Mouse (Mus musculus) kidney, embryonic 16.5 days (tissue): ENCODE data around the gene Pno1. TPM values are rescaled to one million over a fixed set of nuclear protein-coding genes. Genes with fewer than 3 reads are reported as not detected.
A peak's percentile ranks its signal among the peaks of the same experiment; 100 is the strongest.
"Not testable (repeated sequence)": the region's sequence is repeated elsewhere in the genome, so short reads cannot be mapped to it uniquely, and the experiment has no call there.

ENCODE experiments used
- ATAC-seq: fragments of 200-750 bp; cut with Nextera tagmentation; 2 replicates; pipeline ENCODE4 v1.8.0; 2017; ENCODE audit warnings: moderate TSS enrichment; ENCODE audit not compliant: low FRiP score, low TSS enrichment
- H3K27ac ChIP-seq: fragments of 300-500 bp; sonication (generic); 2 replicates; pipeline ENCODE4 v1.5.1; 2014; ENCODE audit warnings: low read length
- H3K27me3 ChIP-seq: fragments of 300-500 bp; sonication (generic); 2 replicates; pipeline ENCODE4 v1.6.1; 2014; ENCODE audit warnings: low read length, control low read depth, mixed read lengths; ENCODE audit not compliant: insufficient read depth
- H3K36me3 ChIP-seq: fragments of 300-500 bp; sonication (generic); 2 replicates; pipeline ENCODE4 v1.6.1; 2014; ENCODE audit warnings: low read length, control low read depth, mixed read lengths; ENCODE audit not compliant: insufficient read depth
- H3K4me1 ChIP-seq: fragments of 300-500 bp; sonication (generic); 2 replicates; pipeline ENCODE4 v1.6.1; 2014; ENCODE audit warnings: low read length, control low read depth, mixed read lengths; ENCODE audit not compliant: insufficient read depth
- H3K4me2 ChIP-seq: fragments of 300-500 bp; sonication (generic); replicated peaks from 2 replicates; pipeline ENCODE4 v1.6.1; 2014; ENCODE audit warnings: low read depth, low read length
- H3K4me3 ChIP-seq: fragments of 300-500 bp; sonication (generic); 2 replicates; pipeline ENCODE4 v1.5.1; 2014; ENCODE audit warnings: mild to moderate bottlenecking, low read length
- H3K9ac ChIP-seq: fragments of 300-500 bp; sonication (generic); replicated peaks from 2 replicates; pipeline ENCODE4 v1.6.1; 2014; ENCODE audit warnings: low read length
- H3K9me3 ChIP-seq: fragments of 300-500 bp; sonication (generic); 2 replicates; pipeline ENCODE4 v1.6.1; 2016; ENCODE audit warnings: low read length, control low read depth
- WGBS: fragments of 180-500 bp; shearing (Covaris S2); extraction: QIAGEN DNeasy Blood & Tissue Kit; methylation state at CpG from one replicate; pipeline ENCODE4 v1.1.7; 2014; 5-methylcytosine and 5-hydroxymethylcytosine counted together
- polyA plus RNA-seq: library from polyadenylated mRNA; unstranded; fragments of >200 nt; fragmentation: Nextera tagmentation; extraction: Ambion mirVana; gene quantifications from 2 replicates; pipeline ENCODE4 v1.2.1, GENCODE M21; 2015

Pno1 gene
- polyA plus RNA-seq, result 65.7 and 68.4 TPM in 2 replicates

- Histone ChIP-seq H3K27me3 (no peaks in the 10 kb centered on the region), H3K4me1 (peaks cover 22% of the 10 kb centered on the region), H3K9ac (peak within 1 kb of the TSS; percentile 78), H3K4me3 (peak within 1 kb of the TSS; percentile 99), H3K4me2 (peak within 1 kb of the TSS; percentile 71), H3K9me3 (no peaks in the 10 kb centered on the region), H3K27ac (peak within 1 kb of the TSS; percentile 88), H3K36me3 (peaks cover 8% of the 10 kb centered on the region)
- ATAC-seq, result peak; percentile 99
- under 1% methylated on average over 65 of the region's 65 CpGs for WGBS
Observed at GRCm38 (mm10) chr11:17211258-17212140, at the start of gene Pno1. Gene Pno1 (minus strand): TSS chr11:17211568.

GRCm38 (mm10) chr11:17257861-17258260, 46.5 kb upstream of the Pno1 start:
- Histone ChIP-seq H3K36me3 (no peaks in the 10 kb centered on the region), H3K9ac (peak overlapping the region; percentile 81), H3K27me3 (no peaks in the 10 kb centered on the region), H3K4me3 (peak overlapping the region; percentile 63), H3K4me2 (peak overlapping the region; percentile 77), H3K9me3 (no peaks in the 10 kb centered on the region), H3K27ac (peak overlapping the region; percentile 76), H3K4me1 (peaks cover 10% of the 10 kb centered on the region; the same call in 1 of the 2 replicates)
- 0% methylated on average over 17 of the region's 17 CpGs for WGBS
- ATAC-seq, result peak; percentile 37; the same call in 1 of the 2 replicates

GRCm38 (mm10) chr11:17257443-17257842, 46.1 kb upstream of the Pno1 start, which contains the start of gene C1d:
Gene C1d (plus strand): TSS chr11:17257579.
- Histone ChIP-seq H3K4me3 (peak within 1 kb of the TSS; percentile 63), H3K27ac (peak within 1 kb of the TSS; percentile 76), H3K4me1 (peaks cover 10% of the 10 kb centered on the region; the same call in 1 of the 2 replicates), H3K36me3 (no peaks in the 10 kb centered on the region), H3K9me3 (no peaks in the 10 kb centered on the region), H3K4me2 (peak within 1 kb of the TSS; percentile 77), H3K27me3 (no peaks in the 10 kb centered on the region), H3K9ac (peak within 1 kb of the TSS; percentile 81)
- under 1% methylated on average over 33 of the region's 33 CpGs for WGBS
- peak; percentile 95 for ATAC-seq

DNA sequence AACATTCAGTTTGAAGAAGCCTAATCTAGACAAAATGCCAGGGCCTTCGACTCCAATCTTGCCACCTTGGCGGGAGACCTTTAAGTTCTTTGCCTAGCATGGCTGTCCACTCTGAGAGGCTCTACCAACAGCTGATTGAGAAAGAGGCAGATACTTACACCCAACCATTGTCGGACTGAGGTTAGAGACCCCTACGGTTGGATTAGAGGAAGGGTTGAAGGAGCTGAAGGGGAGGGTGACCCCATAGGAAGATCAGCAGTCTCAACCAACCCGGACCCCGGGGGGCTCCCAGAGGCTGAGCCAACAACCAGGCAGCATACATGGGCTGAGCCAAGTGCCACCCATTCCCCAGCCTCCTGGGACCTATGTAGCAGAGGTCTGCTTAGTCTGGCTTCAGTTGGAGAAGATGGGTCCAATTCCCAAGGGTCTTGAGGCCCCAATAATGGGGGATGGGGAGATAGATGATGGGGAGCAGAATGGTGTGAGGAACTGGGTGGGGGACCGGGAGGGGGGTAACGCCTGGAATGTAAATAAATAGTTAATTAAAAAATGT, 45.5 kb upstream of the Pno1 start:
- 60% methylated on average over 8 of the region's 8 CpGs for WGBS
- peak; percentile 79 for ATAC-seq
- Histone ChIP-seq H3K4me3 (peak overlapping the region; percentile 63), H3K9me3 (no peaks in the 10 kb centered on the region), H3K27me3 (no peaks in the 10 kb centered on the region), H3K27ac (no peak overlapping the region), H3K36me3 (no peaks in the 10 kb centered on the region), H3K4me2 (peak overlapping the region; percentile 77), H3K4me1 (peaks cover 10% of the 10 kb centered on the region; the same call in 1 of the 2 replicates), H3K9ac (peak overlapping the region; percentile 81)

DNA sequence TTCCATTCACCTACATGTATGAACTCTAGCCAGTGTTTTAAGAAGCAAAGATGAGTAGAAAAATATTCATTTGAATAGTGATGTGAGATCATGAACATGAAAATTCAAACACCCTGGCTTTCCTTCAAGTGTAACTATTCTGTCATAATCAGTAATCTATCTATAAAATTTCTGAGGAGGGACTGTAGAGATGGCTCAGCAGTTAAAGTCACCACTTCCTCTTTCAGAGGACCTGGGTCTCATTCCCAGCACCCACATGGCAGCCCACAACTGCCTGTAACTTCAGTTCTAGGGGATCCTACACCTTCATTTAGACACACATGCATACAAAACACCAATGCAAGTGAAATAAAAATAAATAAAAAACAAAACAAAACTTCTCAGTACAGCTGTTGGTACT, 37.3 kb upstream of the Pno1 start:
- no peak overlapping the region for H3K4me2 ChIP-seq
- H3K4me3 ChIP-seq, result no peak overlapping the region
- no peaks in the 10 kb centered on the region for H3K4me1 ChIP-seq
- H3K27me3 ChIP-seq, result no peaks in the 10 kb centered on the region
- no peak overlapping the region for H3K9ac ChIP-seq
- H3K36me3 ChIP-seq, result no peaks in the 10 kb centered on the region
- ATAC-seq, result no peak
- H3K27ac ChIP-seq, result no peak overlapping the region
- H3K9me3 ChIP-seq, result no peaks in the 10 kb centered on the region

DNA sequence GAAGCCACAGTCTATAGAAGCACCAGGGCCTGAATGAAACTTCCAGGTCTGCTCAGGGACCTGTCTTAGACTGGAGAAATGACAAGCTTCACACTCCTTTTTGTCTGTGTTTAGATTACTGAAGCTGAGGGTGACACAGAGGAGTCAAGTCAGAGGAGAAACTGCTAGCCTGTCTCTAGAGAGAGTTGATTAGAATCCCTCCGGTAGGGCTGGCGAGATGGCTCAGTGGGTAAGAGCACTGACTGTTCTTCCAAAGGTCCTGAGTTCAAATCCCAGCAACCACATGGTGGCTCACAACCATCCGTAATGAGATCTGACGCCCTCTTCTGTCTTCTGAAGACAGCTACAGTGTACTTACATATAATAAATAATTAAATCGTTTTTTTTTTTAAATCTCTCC, 27.2 kb upstream of the Pno1 start:
- H3K27me3 ChIP-seq, ATAC-seq, H3K9ac ChIP-seq, H3K4me2 ChIP-seq, H3K27ac ChIP-seq, H3K4me1 ChIP-seq, H3K4me3 ChIP-seq, H3K9me3 ChIP-seq, H3K36me3 ChIP-seq: not testable (repeated sequence)
- 90% methylated on average over 5 of the region's 5 CpGs for WGBS

DNA sequence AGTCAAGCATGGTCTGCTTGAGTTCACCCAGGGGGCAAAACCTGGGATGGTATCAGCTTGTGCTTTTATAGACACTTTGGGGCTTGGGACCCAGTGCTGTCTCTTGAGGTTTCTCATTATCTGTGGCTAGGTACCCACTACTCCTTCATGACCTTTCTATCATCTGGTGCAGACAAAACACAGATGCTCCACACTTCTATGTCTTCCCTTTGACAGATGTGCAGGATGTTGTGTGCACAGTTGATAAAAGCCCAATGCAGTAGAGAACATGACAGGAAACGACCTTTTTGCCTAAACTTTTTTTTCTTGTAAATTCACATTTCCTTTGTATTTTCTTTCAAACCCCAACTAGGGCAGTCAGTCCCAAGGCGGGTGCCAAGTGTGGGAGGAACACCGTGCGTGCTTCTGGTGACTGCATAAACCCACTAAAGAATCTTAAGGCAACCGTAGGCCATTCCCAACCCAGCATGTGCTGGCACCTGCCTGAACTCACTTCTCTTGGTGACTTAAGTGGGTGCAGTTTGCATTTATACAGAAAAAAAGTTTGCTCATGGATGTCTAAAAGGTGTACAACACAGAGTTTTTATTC, 25.2 kb upstream of the Pno1 start:
- H3K4me2 ChIP-seq, result no peak overlapping the region
- no peaks in the 10 kb centered on the region for H3K27me3 ChIP-seq
- no peak overlapping the region for H3K27ac ChIP-seq
- no peaks in the 10 kb centered on the region for H3K4me1 ChIP-seq
- no peaks in the 10 kb centered on the region for H3K9me3 ChIP-seq
- 75% methylated on average over 5 of the region's 5 CpGs for WGBS
- no peak for ATAC-seq
- no peak overlapping the region for H3K4me3 ChIP-seq
- H3K9ac ChIP-seq, result no peak overlapping the region
- peaks cover 15% of the 10 kb centered on the region for H3K36me3 ChIP-seq

- H3K4me3 ChIP-seq, result no peak overlapping the region
- no peaks in the 10 kb centered on the region for H3K27me3 ChIP-seq
- WGBS, result 70% methylated on average over 5 of the region's 5 CpGs
- peaks cover 21% of the 10 kb centered on the region for H3K36me3 ChIP-seq
- no peak overlapping the region for H3K4me2 ChIP-seq
- H3K9ac ChIP-seq, result no peak overlapping the region
- H3K9me3 ChIP-seq, result no peaks in the 10 kb centered on the region
- H3K27ac ChIP-seq, result no peak overlapping the region
- ATAC-seq, result no peak
- H3K4me1 ChIP-seq, result no peaks in the 10 kb centered on the region
Observed at GRCm38 (mm10) chr11:17232792-17233191, 21.4 kb upstream of the Pno1 start.

- no peak overlapping the region for H3K27ac ChIP-seq
- no peak for ATAC-seq
- no peak overlapping the region for H3K9ac ChIP-seq
- no peaks in the 10 kb centered on the region for H3K9me3 ChIP-seq
- H3K27me3 ChIP-seq, result no peaks in the 10 kb centered on the region
- no peak overlapping the region for H3K4me3 ChIP-seq
- WGBS, result 97% methylated on average over 8 of the region's 8 CpGs
- H3K36me3 ChIP-seq, result peaks cover 4% of the 10 kb centered on the region; the same call in 1 of the 2 replicates
- H3K4me2 ChIP-seq, result no peak overlapping the region
- no peaks in the 10 kb centered on the region for H3K4me1 ChIP-seq
Observed at GRCm38 (mm10) chr11:17221126-17221525, 9.8 kb upstream of the Pno1 start.
